Mouse (Mus musculus) Patski (cell line): ENCODE measurements around the gene Scd1. TPM values are rescaled to one million over a fixed set of nuclear protein-coding genes. Genes with fewer than 3 reads are reported as not detected.

Experiments used
- ATAC-seq: fragments of 100-300 bp; one replicate; pipeline ENCODE4 v1.8.0; 2021
- CTCF ChIA-PET: fragments of 350-600 bp; sonication (Branson Sonifier 250); formaldehyde crosslinking; loops from one replicate; lab custom pipeline; 2022; ENCODE audit warnings: inconsistent platforms; lab: Charles Lee
- POLR2A ChIA-PET: fragments of 350-600 bp; sonication (Branson Sonifier 250); formaldehyde crosslinking; loops from one replicate; lab custom pipeline; 2022; ENCODE audit warnings: antibody characterized with exemption, inconsistent platforms; lab: Charles Lee
- DNase-seq: peaks from one replicate; pipeline ENCODE4 v3.0.0-alpha.2; 2011; ENCODE audit warnings: low read depth, low spot score
- H3K27me3 ChIP-seq: fragments of 371-371 bp; one replicate; pipeline ENCODE4 v1.5.1; 2021
- CTCF ChIP-seq: fragments of 100-300 bp; IDR thresholded peaks from one replicate; pipeline ENCODE4 v1.5.1; 2021
- in situ Hi-C: fragments of 300-500 bp; cut with MboI; formaldehyde crosslinking; loops from 3 replicates; pipeline ENCODE4 v1.11.1; 2018; ENCODE audit warnings: low pct_unique_long_range_greater_than_20kb, mixed read lengths
- polyA plus RNA-seq: library from polyadenylated mRNA; unstranded; gene quantifications from one replicate; pipeline ENCODE4 v1.2.3, GENCODE M21; 2021

Gene Scd1
- polyA plus RNA-seq, 1 experiment from 2014 or later: 2.4 TPM

GRCm38 (mm10) chr19:44400484-44401197 is 7.0 kb downstream of the Scd1 start:
- CTCF ChIA-PET: no interaction called here
- in situ Hi-C loops: no loop called here
- H3K27me3 ChIP-seq: peaks cover 60% of the 10 kb centered on the region
- no peak for DNase-seq
- ATAC-seq: no peak
- no peak for TF ChIP-seq CTCF
- POLR2A ChIA-PET: interaction anchor here (0.6 kb wide), 1 partner anchor 18 kb away, joined by 3 read pairs; no protein-coding TSS in a partner anchor

DNA sequence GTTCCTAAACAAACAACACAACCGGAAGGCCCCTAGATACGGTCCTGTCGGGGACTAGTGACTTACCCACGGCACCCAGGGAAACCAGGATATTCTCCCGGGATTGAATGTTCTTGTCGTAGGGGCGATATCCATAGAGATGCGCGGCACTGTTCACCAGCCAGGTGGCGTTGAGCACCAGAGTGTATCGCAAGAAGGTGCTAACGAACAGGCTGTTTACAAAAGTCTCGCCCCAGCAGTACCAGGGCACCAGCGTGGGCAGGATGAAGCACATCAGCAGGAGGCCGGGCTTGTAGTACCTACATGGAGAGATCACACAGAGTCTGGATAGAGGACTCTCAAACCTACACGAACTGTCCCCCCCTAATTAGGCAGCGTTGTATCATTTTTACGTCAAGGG is 7.6 kb downstream of the Scd1 start:
- H3K27me3 ChIP-seq: peaks cover 60% of the 10 kb centered on the region
- DNase-seq: no peak
- TF ChIP-seq CTCF: no peak
- ChIA-PET CTCF (no interaction called here), POLR2A (no interaction called here)
- ATAC-seq: no peak
- in situ Hi-C loops: no loop called here

- ChIA-PET CTCF (interaction anchor here (1.7 kb wide), 1 partner anchor 13 kb away, joined by 4 read pairs; no protein-coding TSS in a partner anchor), POLR2A (no interaction called here)
- in situ Hi-C loops: no loop called here
- ATAC-seq (no peak), DNase-seq (no peak)
- no peak for TF ChIP-seq CTCF
- peaks cover 43% of the 10 kb centered on the region for H3K27me3 ChIP-seq
Observed at GRCm38 (mm10) chr19:44396742-44397141, 10.9 kb downstream of the Scd1 start.

DNA sequence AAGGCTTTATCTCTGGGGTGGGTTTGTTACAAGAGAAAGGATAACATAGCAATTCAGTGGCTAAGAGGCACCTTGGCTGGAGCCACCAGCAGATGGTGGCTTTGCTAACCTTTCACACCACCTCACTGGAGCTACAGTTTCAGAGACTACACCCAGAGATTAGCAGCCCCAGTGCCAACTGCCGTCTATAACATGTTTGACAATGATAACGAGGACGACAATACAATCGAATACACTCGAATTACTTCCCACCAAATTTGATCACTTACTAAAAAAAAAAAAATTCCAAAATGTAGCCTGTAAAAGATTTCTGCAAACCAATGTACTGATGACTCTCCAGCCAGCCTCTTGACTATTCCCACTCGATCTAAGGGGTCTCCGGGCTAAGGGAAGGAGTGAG is 12.7 kb downstream of the Scd1 start:
- in situ Hi-C loops: no loop called here
- no peak for ATAC-seq

GRCm38 (mm10) chr19:44393962-44394422 is 13.7 kb downstream of the Scd1 start:
- H3K27me3 ChIP-seq: peaks cover 33% of the 10 kb centered on the region
- in situ Hi-C loops: no loop called here
- DNase-seq: no peak
- POLR2A ChIA-PET: no interaction called here
- ATAC-seq: no peak
- CTCF ChIA-PET: no interaction called here
- TF ChIP-seq CTCF: no peak

More for the DNA sequence above, 12.7 kb downstream of the Scd1 start:
- POLR2A ChIA-PET: no interaction called here
- no peak for DNase-seq
- TF ChIP-seq CTCF: no peak
- CTCF ChIA-PET: interaction anchor here (0.9 to 1.7 kb wide), 2 partner anchors 10 to 15 kb away, joined by 4 to 5 read pairs; no protein-coding TSS in a partner anchor
- peaks cover 42% of the 10 kb centered on the region for H3K27me3 ChIP-seq

DNA sequence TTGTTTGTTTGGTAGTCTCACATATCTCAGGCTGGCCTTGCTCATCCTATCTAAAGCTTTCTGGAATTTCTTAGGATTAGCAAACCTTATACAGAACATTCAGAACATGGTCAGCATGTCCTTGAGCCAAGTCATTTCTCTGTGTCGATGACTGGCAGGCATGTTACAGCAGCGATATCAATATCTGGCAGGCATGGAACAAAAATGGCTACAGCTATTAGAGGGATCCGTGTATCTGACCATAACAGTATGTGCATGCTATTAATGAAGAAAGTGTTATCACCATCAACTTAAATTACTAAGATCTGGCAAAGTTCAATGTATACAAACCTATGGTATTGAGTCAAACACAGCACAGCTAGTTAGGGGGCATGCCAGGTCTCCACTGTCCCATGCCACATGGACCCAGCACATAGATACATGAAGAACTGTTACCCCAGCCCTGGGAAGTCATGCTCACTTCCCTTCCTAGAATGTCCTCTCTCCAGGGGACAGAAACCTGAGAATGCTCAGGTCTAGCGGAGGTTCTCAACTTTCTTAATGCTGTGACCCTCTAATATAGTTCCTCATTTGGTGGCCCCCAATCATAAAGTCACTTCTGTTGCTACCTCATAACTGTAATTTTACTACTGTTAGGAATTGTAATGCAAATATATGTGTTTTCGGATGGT is 15.2 kb downstream of the Scd1 start:
- no peak for TF ChIP-seq CTCF
- POLR2A ChIA-PET: no interaction called here
- peaks cover 19% of the 10 kb centered on the region for H3K27me3 ChIP-seq
- no peak for ATAC-seq
- no peak for DNase-seq
- CTCF ChIA-PET: interaction anchor here (1.3 kb wide), 1 partner anchor 26 kb away, joined by 4 read pairs; no protein-coding TSS in a partner anchor
- in situ Hi-C loops: no loop called here

DNA sequence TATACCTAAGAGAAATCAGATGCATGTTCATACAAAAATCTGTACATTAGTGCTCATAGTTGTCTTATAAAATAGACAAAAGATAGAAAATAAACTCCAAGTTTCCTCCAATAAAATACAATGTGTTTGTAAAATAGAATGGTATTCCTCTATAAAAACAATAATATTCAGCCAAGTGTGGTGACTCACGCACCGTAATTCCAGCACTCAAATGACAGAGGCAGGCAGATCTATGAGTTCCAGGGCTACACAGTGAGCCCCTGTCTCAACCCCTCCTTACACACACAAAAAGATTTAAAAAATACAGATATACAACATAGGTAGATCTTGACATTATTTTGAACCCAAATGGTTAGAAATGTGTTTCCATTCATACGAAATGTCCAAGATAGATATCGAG is 15.8 kb downstream of the Scd1 start:
- no peak for TF ChIP-seq CTCF
- H3K27me3 ChIP-seq: peaks cover 14% of the 10 kb centered on the region
- POLR2A ChIA-PET: no interaction called here
- CTCF ChIA-PET: interaction anchor here (1.3 kb wide), 1 partner anchor 27 kb away, joined by 4 read pairs; no protein-coding TSS in a partner anchor
- ATAC-seq (no peak), DNase-seq (no peak)
- in situ Hi-C loops: no loop called here

- in situ Hi-C loops: no loop called here
- ChIA-PET CTCF (no interaction called here), POLR2A (no interaction called here)
- no peak for DNase-seq
- H3K27me3 ChIP-seq: no peaks in the 10 kb centered on the region
- no peak for TF ChIP-seq CTCF
- ATAC-seq: no peak
Observed at GRCm38 (mm10) chr19:44389507-44389906, 18.2 kb downstream of the Scd1 start.

- ATAC-seq (no peak), DNase-seq (no peak)
- no peaks in the 10 kb centered on the region for H3K27me3 ChIP-seq
- POLR2A ChIA-PET: no interaction called here
- in situ Hi-C loops: no loop called here
- CTCF ChIA-PET: no interaction called here
- no peak for TF ChIP-seq CTCF
Observed at GRCm38 (mm10) chr19:44388475-44389428, 18.9 kb downstream of the Scd1 start.

- TF ChIP-seq CTCF: no peak
- ChIA-PET CTCF (interaction anchor here (1.4 kb wide), 1 partner anchor 12 kb away, joined by 3 read pairs; no protein-coding TSS in a partner anchor), POLR2A (no interaction called here)
- ATAC-seq: no peak
- DNase-seq: no peak
- in situ Hi-C loops: no loop called here
- H3K27me3 ChIP-seq: no peaks in the 10 kb centered on the region
Observed at GRCm38 (mm10) chr19:44387746-44388474, 19.8 kb downstream of the Scd1 start.
